Mouse (Mus musculus): ENCODE results near the gene Tbxas1.

Tbxas1 gene

GRCm38 (mm10) chr6:39132556-39132955, 257.4 kb downstream of the Tbxas1 start:
- no peak for DNase-seq

Data from cerebellum, postnatal 25 days (tissue).